Mouse (Mus musculus) c-Kit-positive CD71-positive TER-119-negative erythroid progenitor cells, embryonic 14.5 days (primary cell): ENCODE results near the gene Gm20481.
"Not testable (repeated sequence)": the region's sequence is repeated elsewhere in the genome, so short reads cannot be mapped to it uniquely, and the experiment has no call there.

ENCODE experiments used
- DNase-seq: peaks from one replicate; pipeline ENCODE4 v3.0.0-alpha.2; 2013; ENCODE audit warnings: low read depth

Gene Gm20481

DNA sequence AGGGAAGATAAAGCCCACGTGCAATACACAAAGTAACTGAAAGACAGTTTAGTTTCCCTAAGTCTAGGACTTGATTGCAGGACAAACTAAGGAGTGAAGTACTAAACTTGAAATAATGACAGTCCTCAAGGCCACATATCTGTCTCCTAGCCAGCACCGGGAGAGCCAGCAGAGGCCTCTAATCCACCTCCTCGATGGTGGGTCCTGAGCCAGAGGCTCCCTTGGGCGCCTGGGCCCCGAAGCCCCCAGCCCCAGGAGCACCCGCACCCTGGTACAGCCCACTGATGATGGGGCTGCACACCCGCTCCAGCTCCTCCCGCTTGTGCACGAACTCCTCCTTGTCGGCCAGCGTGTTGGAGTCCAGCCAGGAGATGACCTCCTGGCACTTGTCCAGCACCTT lies at the start of gene Gm20481:
Gm20481 (plus strand) TSS at position 91 of the 400 bp plus-strand sequence.
- DNase-seq = not testable (repeated sequence)

DNA sequence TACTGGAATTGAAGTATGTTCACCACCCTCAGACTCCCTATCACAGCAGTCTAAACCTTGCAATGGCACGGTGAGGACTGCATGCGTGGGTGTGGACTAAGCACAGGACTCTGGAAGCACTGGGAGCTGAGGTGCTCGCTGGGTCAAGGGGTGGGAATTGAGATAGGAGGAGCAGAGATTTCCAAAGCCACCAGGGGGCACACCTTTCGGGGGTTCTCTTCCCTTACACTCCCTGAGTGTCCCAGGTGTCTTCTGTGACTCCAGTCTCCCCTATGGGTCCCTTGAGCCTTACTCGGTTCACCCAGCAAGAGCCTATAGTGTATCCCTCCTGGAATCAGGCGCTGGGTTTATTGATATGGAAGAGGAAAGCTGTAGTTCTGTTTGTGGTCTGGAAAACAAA lies 46.8 kb upstream of the Gm20481 start:
- DNase-seq = no peak

DNA sequence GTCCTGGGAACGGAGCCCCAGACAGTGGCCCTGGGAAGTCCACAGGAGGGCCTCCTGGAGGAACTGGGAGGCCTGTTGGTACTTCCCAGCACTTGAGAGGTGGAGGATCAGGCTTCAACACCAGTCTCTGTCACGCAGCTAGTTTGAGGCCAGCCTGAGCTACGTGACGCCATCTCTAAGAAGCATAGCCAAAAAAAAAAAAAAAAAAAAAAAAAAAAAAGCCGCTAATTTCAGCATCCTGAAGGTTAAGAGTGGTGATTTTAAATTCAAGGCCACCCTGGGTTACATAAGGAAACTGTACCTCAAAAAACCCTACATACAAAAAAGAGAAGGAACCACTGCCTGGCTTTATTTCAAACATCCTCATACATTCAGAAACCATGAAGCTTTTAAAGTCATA lies 45.5 kb upstream of the Gm20481 start:
- DNase-seq = no peak

DNA sequence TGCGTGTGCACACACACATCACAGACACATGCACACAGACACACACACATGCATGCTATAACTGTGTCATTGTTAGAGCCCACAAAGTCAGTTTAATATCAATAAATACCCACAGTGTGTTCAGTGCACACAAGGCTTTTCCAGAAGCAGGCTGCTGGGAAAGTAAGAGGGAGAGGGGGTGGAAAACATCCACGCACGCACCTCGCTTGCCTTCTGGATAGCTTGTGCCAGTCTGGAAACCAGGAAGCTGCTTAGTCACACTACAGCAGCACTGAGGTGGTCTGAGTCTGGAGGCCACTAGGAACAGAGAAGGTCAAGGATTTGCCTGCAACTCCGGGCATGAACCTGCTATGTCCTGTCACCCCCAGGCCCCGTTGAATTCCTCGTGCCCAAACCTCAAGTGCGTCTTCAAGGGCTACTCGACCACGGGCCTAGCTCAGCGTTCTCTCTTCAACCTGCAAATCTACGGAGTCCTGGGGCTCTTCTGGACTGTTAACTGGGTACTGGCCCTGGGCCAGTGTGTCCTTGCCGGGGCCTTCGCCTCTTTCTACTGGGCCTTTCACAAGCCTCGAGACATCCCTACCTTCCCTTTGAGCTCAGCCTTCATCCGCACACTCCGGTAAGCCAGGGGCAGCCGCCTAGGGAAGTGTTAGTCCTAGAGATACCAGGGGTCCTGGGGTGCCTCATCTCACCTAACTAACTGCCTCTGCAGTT lies 42.2 kb upstream of the Gm20481 start:
- no peak for DNase-seq

DNA sequence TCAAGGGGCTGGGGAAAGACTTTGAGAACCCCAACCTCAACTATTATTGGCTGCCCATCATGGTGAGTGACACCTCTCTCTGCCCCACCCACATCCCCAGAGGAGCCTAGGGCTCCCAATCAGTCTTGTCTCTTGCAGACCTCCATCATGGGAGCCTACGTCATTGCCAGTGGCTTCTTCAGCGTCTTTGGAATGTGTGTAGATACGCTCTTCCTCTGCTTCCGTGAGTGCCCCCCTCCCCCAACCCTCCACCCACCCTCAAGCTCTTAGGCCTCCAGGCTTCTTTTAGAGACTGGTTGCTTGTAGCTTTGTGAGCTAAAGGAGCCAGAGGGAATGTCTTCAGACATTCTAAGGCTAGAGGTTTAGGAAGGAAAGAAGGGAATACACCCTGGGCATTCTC lies 40.9 kb upstream of the Gm20481 start:
- DNase-seq = no peak

DNA sequence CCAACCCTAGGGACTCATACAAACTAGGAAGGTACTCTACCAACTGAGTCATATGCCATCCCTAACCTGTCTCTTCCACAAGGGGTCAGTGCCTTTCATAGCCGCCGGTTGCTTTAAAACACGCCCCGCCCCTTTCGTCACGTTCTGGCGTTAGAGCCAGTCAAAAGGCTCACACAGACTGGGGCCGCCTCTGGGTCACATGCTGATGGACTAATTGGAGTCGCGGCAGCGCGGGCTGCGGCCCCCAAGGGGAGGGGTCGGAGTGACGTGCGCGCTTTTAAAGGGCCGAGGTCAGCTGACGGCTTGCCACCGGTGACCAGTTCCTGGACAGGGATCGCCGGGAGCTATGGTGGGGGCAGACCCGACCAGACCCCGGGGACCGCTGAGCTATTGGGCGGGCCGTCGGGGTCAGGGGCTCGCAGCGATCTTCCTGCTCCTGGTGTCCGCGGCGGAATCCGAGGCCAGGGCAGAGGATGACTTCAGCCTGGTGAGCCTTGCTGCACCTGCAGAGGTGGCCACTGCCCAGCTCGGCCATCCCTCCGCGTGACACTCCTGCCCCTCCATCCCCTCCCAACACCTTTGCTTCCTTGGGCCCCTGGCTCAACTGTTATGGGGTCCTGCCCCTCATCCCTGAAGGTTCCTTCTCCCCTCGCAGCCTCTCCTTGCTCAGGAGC lies 38.5 kb upstream of the Gm20481 start, which contains the start of gene Neu1:
Neu1 (plus strand) TSS at position 193 of the 674 bp plus-strand sequence.
- peak; percentile 99 for DNase-seq

DNA sequence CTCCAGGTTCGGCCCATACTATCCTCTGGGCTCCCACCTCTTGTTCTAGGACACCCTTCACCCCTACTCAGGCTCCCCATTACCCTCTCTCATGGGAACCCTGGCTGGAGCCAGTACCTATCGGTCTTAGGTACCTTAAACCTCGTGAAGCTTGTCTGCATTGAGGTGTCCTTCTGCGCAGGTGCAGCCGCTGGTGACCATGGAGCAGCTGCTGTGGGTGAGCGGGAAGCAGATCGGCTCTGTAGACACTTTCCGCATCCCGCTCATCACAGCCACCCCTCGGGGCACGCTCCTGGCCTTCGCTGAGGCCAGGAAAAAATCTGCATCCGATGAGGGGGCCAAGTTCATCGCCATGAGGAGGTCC lies 38.0 kb upstream of the Gm20481 start:
- no peak for DNase-seq

DNA sequence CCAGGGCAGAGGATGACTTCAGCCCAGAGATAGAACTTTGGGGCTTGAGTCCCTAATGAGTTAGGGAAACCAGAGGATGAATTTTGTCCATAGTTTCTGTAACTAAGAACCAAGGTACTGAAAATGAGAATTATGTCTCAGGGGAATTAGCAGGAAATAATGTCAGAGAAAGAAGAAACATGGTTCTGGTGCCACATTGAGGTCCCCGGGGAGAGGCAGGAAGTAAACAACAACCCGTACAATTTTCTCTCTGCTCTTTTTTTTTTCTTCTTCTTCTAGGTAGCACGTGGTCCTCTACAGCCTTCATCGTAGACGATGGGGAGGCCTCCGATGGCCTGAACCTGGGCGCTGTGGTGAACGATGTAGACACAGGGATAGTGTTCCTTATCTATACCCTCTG lies 37.4 kb upstream of the Gm20481 start:
- DNase-seq = no peak

DNA sequence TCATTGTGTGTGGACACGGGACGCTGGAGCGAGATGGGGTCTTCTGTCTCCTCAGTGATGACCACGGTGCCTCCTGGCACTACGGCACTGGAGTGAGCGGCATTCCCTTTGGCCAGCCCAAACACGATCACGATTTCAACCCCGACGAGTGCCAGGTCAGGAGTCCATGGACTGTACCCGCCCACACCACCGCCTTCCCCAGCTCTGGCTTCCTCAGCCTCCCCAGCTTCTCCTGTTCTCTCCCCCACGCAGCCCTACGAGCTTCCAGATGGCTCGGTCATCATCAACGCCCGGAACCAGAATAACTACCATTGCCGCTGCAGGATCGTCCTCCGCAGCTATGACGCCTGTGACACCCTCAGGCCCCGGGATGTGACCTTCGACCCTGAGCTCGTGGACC lies 35.7 kb upstream of the Gm20481 start:
- no peak for DNase-seq

DNA sequence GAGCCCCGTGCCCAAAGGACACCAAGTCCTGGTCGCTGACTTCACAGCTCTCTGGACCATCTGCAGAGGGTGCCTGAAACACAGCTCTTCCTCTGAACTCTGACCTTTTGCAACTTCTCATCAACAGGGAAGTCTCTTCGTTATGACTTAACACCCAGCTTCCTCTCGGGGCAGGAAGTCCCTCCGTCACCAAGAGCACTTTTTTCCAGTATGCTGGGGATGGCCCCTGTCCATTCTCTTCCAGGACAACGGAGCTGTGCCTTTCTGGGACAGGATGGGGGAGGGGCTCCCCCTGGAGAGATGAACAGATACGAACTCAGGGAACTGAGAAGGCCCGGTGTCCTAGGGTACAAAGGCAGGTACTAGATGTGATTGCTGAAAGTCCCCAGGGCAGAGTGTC lies 34.9 kb upstream of the Gm20481 start:
- no peak for DNase-seq

DNA sequence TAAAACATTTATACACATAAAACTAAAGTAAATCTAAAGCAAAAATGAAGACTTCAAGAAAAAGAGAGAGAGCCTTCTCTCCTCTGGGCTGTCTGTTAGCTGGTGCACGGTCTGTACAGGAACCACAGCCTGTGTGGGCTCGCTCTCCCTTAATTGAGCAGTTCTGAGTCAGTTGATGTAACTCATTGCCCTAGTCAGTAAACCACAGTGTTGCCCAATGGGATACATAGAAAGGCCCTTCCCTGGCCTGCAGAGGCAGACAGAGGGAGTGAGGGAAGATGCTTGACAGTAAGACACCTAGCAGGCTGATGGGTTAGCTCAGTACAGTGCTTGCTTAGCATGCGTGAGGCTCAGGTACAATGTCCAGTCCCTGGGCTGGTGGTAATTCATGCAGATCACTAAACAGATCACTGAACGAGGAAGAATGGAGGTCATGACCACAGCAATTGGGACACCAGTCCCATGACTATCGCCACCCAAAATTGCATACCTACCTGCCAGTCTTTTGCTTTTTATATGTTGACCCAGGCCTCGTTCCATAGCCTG lies 31.7 kb upstream of the Gm20481 start:
- DNase-seq = no peak

DNA sequence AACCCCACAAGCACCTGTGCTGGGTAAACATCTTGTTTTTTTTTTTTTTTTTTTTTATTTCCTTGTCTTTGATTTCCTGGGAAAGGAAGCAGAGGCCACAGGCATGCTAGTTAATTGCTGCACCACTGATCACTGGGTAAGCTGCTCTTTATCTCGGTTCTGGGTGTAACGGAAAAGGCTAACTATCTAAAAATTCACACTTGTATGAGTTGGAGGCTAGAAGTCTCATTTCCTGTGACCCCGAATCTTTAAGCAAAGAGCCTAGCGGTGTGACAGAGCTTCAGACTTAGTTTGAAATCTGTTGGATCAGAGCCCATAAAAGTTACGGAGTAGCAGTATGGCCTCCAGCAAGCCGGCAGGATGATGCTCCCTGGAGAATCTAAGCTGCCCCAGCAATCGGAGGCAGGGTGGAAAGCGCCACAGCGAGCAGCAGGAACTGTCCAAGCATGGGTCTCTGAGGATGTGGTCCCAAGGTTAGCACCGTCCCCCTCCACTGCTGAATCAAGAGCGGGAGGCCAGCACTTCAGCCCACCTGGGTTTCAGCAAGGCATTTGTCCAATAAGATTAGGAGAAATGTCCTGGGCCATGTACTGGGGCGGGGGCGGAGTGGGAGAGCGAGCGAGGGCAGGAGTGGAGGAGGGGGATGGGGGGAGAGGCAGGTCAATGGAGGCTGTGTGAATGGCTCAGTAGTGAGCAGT lies 28.2 kb upstream of the Gm20481 start:
- no peak for DNase-seq

DNA sequence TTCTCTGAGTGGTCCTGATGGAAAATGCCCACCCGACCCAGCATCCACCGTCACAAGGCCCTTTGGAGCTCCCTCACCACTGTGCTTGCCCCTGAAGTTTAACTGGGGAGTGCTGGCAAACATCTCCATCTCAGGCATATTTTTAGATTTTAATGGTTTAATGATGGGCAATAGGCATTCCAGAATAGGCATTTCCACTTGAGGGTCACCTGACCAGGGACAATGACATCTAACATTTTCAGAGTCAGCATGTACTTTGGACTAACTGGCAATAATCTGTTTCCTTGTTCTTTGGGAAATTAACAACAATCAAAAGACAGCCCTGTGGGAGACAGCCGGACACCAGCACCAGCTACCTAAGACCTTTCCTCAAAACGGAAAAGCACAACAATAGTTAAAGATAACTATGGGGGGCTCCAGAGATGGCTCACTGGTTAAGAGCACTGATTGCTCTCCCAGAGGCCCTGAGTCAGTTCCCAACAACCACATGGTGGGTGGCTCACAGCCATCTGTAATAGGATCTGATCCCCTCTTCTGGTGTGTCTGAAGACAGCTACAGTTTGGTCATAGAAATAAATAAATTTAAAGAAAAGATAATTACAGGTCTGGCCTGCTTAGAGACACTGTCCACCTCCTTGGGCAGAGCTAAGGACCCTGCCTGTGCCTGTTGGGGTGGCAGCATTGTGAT lies 26.4 kb upstream of the Gm20481 start:
- DNase-seq = no peak

DNA sequence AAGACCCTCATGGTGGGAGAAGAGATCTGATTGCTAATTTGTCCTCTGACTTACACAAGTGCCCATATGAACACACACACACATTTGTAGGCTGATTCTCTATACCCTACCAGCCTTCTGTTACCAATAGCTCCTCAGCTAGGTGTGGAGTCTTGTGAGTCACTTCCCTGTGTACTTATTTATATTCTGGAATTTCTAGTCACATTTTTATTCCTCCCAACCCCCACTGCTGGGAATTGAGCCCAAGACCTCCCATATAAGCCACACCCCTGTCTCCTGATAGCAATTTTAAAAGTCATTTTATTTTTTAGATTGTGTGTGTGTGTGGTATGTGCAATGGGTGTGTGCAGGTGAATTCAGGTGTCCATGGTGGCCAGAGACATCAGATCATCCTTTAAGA lies 25.4 kb upstream of the Gm20481 start:
- DNase-seq = no peak

DNA sequence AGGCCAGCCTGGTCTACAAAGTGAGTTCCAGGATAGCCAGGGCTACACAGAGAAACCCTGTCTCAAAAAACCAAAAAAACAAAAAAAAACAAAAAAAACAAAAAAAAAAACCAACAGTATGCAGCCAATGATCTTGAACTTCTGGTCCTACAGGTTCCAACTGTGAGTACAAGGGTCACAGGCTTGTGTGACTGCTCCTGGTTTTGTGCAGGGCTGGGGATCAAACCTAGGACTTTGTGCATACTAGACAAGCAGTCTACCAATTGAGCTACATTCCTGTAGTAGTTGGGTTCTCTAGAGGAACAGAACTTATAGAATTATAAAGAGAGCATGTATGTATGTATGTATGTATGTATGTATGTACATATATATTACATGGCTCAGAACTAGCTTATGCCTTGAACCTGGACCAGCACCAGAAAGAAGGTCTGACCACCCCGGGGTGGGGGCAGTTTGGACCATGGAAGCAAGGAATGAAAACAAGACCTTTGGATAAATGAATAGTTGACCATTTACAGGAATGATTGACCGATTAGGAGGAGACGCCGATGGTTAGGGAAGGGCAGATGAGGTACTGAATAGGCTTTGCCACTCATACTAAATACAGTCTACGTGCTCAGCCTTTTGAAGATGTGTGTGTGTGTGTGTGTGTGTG lies 23.1 kb upstream of the Gm20481 start:
- no peak for DNase-seq

DNA sequence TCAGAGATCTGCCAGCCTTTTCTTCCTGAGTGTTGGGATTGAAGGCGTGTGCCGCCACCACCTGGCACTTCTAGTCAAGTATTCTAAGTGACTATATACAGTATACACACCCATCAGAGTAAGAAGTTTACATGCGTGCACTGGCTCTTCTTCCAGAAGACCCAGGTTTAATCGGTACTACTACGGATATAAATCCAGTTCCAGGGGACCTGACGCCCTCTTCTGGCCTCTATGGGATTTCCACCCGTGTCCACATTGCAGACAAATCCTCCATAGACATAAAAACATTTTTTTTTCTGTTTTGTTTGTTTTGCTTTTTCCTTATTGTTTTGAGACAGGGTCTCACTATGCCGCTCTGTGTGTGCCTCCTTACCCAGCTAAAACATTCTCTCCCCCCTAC lies 22.1 kb upstream of the Gm20481 start:
- DNase-seq = no peak

DNA sequence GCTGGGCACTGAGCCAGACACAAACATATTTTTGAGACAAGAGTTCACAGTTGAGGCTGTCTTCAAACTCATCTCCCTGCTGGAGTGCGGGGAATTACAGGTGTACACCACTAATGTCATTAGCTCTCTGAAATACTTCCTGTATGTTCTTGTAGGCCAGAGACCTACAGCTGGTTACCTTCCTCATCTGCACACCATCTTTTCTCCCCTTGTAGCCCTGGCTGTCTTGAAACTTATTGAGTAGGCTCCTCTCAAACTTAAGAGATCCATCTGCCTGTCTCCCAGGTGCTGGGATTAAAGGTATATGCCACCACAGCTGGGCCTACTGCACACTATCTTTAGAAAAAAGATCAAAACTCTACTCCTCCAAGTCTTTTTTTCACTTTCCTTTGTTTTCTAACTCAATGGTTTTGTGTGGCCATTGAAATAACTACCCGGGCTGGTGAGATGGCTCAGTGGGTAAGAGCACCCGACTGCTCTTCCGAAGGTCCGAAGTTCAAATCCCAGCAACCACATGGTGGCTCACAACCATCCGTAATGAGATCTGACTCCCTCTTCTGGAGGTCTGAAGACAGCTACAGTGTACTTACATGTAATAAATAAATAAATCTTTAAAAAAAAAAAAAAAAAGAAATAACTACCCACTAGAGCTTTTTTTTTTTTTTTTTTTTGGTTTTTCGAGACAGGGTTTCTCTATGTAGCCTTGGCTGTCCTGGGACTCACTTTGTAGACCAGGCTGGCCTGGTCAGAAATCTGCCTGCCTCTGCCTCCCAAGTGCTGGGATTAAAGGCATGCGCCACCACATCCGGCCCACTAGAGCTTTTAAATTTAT lies 20.8 kb upstream of the Gm20481 start:
- not testable (repeated sequence) for DNase-seq

DNA sequence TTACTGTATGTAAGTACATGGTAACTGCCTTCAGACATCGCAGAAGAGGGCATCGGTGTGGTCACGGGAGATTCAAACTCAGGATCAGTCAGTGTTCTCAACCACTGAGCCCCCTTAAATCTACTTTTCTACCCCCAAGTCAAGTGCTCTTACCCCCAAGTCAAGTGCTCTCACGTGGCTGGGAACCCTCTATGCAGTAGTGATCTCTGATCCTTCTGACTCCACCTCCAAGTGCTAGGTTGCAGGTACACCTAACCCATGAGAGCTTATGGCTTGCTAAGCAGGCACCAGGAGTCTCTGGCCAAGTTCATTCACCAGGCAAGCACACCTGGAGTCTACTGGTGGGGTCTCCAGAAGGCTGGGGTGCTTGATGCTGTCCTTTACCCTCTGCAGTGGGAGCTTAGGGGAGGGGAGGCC lies 20.2 kb upstream of the Gm20481 start:
- no peak for DNase-seq

DNA sequence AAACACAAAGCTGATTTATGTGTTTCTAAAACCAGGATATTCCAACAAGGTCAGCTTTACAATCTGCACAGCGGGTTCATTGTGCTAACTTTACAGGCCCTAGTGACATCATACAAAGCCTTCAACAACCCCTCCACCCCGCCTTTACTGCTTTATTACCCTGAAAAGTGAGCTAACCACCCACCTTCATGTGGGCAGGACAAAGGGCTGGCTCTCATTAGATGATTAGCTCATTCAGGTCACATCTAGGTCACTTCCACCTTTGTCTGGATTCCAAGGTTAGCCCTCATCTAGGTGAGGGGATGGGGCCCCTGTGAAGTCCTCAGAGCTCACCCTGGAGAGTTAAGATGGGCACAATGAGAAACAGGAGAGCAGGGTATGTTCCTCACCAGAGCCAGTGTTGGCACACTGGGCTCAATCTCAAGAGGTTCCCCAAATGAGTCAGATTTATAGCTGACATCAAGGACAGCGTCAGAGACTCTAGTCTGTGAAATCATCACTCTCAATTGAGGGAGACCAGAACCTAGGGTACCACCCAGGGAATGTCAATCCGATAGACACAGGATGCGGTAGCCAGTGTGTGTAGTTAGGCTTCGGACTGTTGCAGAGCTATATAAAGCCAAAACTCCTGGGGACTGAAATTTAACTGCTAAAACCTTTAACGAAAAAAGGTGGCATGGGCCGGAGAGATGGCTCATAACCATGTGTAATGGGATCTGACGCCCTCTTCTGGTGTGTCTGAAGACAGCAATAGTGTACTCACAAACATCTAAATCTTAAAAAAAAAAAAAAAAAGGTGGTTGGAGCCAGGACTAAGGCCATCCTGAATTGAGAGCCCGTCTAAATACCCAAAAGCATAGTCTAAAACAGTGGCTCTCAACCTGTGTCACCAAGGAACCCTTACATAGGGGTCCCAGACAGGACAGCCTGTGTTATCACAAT lies 18.9 kb upstream of the Gm20481 start:
- no peak for DNase-seq
